Mouse (Mus musculus) MEL-GATA-1-ER (cell line): ENCODE results near the gene Adgrb2.

ENCODE experiments used
- DNase-seq: peaks from one replicate; pipeline ENCODE4 v3.0.0-alpha.2; 2012; ENCODE audit warnings: low read depth; ENCODE audit errors: extremely low read depth

Gene Adgrb2

DNA sequence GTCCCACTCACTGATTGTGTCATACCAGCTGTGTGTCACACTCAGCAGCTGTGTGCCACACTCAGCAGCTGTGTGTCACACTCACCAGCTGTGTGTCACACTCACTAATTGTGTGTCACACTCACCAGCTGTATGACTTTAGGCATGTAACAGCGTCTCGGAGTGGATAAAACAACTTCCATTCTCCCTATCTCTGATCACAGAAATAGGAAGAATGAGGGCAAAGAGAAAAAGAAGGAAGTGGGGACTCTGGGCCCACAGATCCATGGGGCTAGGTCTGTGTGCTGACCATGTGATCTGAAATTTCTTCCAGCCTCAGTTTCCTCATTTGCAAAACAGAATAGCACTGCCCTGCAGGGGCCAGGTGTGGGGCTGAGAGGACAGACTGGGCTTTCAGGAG is 87.1 kb downstream of the Adgrb2 start:
- peak; percentile 6 for DNase-seq
